Mouse (Mus musculus): ENCODE data around the gene Ctsf. TPM values are rescaled to one million over a fixed set of nuclear protein-coding genes. Genes with fewer than 3 reads are reported as not detected.

Gene Ctsf
- polyA plus RNA-seq, 1 experiment: 19.4 TPM

DNA sequence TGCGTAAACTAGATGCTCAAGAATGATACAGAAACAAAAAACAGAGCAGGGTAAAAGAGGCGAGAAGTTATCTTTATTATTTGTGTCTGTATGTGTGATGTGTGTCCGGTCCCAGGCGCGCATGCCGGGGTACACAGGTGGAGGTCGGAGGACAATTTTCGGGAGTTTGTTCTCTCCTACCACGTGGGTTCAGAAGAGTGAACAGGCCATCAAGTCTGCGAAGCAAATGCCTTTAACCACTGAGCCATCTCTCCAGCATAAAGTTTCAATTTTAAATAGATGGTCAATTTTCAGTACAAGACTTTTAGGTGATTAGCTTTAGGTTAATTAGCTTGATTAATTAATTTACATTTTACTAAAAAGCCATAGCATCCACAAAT, 24.4 kb downstream of the Ctsf start:
- Histone ChIP-seq H3K4me3 (replicated peaks; ENCODE audit: control insufficient read depth, low read depth, low read length) (peak overlapping the region; percentile 96), H3K27ac (ENCODE audit: control insufficient read depth, insufficient read depth, low read depth, low read length, poor library complexity) (no peak overlapping the region), H3K4me1 (ENCODE audit: control insufficient read depth, insufficient read depth, low read length) (peaks cover 1% of the 10 kb centered on the region; the same call in 1 of the 2 replicates)
- WGBS: 62% methylated on average over 10 of the region's 10 CpGs
- no peak for TF ChIP-seq POLR2A (IDR thresholded peaks at IDR 0.05; ENCODE audit: borderline replicate concordance, control insufficient read depth, low read depth, low read length)

DNA sequence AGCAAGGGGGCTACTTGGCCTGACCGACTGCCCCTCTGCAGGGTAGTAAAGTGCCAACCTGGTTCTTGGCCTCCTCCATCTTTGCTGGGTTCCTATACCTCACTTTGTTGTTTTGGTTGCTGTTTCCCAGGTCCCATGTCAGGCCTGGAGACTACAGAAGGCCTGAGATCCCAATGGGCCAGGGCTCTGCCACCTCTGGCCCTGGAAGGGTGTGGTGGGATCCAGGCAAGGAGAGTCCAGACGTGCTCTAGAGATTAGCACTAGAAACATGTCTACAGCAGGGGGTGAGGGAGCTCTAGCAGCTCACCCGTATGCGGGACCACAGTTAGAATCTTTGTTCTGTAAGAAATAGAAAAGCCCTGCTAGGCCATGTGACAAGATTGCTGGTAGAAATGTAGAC, 29.0 kb downstream of the Ctsf start:
- H3K4me1 ChIP-seq (ENCODE audit: control insufficient read depth, insufficient read depth, low read length): peaks cover 1% of the 10 kb centered on the region; the same call in 1 of the 2 replicates
- TF ChIP-seq POLR2A (IDR thresholded peaks at IDR 0.05; ENCODE audit: borderline replicate concordance, control insufficient read depth, low read depth, low read length) (no peak), CTCF (IDR thresholded peaks at IDR 0.05; ENCODE audit: control insufficient read depth, insufficient read depth, low read length) (no peak)
- H3K27ac ChIP-seq (ENCODE audit: control insufficient read depth, insufficient read depth, low read depth, low read length, poor library complexity): no peak overlapping the region
- no peak overlapping the region for H3K4me3 ChIP-seq (replicated peaks; ENCODE audit: control insufficient read depth, low read depth, low read length)
- WGBS: 78% methylated on average over 4 of the region's 4 CpGs

DNA sequence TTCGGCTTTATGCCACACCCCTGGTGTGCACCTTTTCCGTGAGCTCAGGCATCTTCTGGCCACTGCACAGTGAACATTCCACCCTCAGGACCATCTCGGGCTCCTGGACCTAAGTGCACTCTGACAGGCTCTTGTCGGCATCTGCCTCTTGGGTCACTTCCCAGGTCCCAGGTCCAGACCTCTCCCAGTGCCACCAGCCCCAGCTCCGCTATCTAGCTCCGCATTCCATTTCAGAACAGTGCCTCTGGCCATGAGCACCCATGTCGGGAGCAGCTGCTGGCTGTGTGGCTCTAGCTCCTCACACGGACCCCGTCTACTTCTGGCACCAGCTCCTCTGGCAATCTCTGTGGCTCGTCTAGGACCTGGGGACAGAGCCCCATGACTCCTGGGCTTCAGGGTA, 34.9 kb downstream of the Ctsf start:
- H3K4me1 ChIP-seq (ENCODE audit: control insufficient read depth, insufficient read depth, low read length): no peaks in the 10 kb centered on the region
- WGBS: 86% methylated on average over 10 of the region's 10 CpGs
- TF ChIP-seq CTCF (IDR thresholded peaks at IDR 0.05; ENCODE audit: control insufficient read depth, insufficient read depth, low read length): no peak
- no peak for TF ChIP-seq POLR2A (IDR thresholded peaks at IDR 0.05; ENCODE audit: borderline replicate concordance, control insufficient read depth, low read depth, low read length)
- no peak overlapping the region; the same call in 1 of the 2 replicates for H3K27ac ChIP-seq (ENCODE audit: control insufficient read depth, insufficient read depth, low read depth, low read length, poor library complexity)
- no peak overlapping the region for H3K4me3 ChIP-seq (replicated peaks; ENCODE audit: control insufficient read depth, low read depth, low read length)

DNA sequence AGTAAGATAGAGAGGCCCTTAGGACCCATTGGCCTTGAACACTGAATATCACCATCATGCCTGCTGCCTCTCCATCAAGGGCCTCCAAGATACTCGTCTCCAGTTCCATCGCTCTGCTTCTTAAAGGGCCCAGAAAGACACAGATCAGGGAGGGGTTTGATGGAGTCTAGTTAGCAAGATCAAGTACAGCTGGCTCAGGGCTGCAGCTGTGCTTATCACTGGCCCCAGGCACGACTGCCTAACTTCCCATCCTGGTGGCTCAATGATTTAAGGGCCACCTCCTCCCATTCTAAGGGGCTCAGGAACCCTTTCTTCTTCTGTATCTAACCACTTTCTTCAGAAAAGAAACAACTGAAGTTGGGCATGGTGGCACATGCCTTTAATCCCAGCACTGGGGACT, 36.9 kb downstream of the Ctsf start:
- 51% methylated on average over 3 of the region's 3 CpGs for WGBS
- TF ChIP-seq CTCF (IDR thresholded peaks at IDR 0.05; ENCODE audit: control insufficient read depth, insufficient read depth, low read length): no peak
- TF ChIP-seq POLR2A (IDR thresholded peaks at IDR 0.05; ENCODE audit: borderline replicate concordance, control insufficient read depth, low read depth, low read length): no peak
- no peak overlapping the region for H3K27ac ChIP-seq (ENCODE audit: control insufficient read depth, insufficient read depth, low read depth, low read length, poor library complexity)

DNA sequence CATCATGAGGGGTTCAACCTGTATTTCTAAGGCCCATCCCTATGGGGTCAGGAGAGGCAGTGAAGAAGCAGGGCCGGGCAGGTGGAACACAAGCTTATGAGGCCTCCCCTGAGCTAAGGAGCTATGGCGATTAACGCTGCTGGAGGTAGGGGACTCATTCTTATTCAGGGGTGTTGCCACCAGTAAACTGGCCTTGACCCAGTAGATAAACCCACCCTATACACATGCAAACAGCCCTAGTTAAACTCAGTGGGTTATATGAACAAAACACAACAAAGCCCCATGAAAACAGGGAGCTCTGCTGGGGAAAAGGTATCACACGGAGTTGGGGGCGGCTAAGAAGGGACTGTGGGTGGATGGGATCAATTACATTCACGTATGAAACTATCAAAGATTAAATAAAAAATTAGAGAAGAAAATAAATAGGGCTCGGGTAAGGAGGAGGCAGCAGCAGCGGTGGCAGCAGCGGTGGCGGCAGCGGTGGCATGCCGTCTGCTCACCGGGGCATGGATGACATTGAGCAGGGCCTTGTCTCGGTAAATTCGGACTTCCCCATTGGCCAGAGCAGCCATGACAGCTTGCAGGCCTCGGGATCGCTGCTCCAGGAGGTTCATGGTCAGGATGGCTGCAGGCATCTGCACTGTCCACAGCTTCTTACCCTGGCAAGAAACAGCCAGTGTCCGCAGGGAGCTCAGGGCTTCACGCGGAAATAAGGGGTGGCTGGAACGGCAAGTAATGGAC, 42.0 kb downstream of the Ctsf start:
- Histone ChIP-seq H3K4me1 (ENCODE audit: control insufficient read depth, insufficient read depth, low read length) (no peaks in the 10 kb centered on the region), H3K27ac (ENCODE audit: control insufficient read depth, insufficient read depth, low read depth, low read length, poor library complexity) (no peak overlapping the region), H3K4me3 (replicated peaks; ENCODE audit: control insufficient read depth, low read depth, low read length) (no peak overlapping the region)
- TF ChIP-seq POLR2A (IDR thresholded peaks at IDR 0.05; ENCODE audit: borderline replicate concordance, control insufficient read depth, low read depth, low read length) (no peak), CTCF (IDR thresholded peaks at IDR 0.05; ENCODE audit: control insufficient read depth, insufficient read depth, low read length) (no peak)
- WGBS: 82% methylated on average over 21 of the region's 21 CpGs

More for the DNA sequence above, 36.9 kb downstream of the Ctsf start:
- Histone ChIP-seq H3K4me1 (ENCODE audit: control insufficient read depth, insufficient read depth, low read length) (no peaks in the 10 kb centered on the region), H3K4me3 (replicated peaks; ENCODE audit: control insufficient read depth, low read depth, low read length) (no peak overlapping the region)

DNA sequence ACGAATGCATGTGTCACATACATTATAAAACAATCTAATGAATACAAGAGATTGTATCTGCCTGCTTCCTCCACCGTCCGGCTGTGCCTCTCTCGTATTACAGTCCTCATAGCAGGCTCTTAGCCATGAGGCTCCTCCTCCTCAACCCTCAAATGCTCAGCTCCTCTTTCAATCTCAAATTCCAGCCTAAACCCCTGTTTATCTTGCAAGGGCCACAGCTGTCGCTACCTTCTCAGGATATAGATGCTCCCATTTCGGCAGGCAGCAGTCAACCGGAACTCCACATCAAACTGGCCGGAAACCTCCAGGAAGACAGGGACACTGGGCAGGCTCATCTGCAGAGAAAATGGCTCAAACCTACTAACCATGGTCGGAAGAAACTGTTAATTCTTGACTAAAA, 44.0 kb downstream of the Ctsf start:
- 78% methylated on average over 9 of the region's 9 CpGs for whole genome bisulfite sequencing
- Histone ChIP-seq H3K27ac (ENCODE audit: control insufficient read depth, insufficient read depth, low read depth, low read length, poor library complexity) (no peak overlapping the region), H3K4me1 (ENCODE audit: control insufficient read depth, insufficient read depth, low read length) (no peaks in the 10 kb centered on the region), H3K4me3 (replicated peaks; ENCODE audit: control insufficient read depth, low read depth, low read length) (no peak overlapping the region)
- TF ChIP-seq POLR2A (IDR thresholded peaks at IDR 0.05; ENCODE audit: borderline replicate concordance, control insufficient read depth, low read depth, low read length): no peak
- TF ChIP-seq CTCF (IDR thresholded peaks at IDR 0.05; ENCODE audit: control insufficient read depth, insufficient read depth, low read length): no peak

DNA sequence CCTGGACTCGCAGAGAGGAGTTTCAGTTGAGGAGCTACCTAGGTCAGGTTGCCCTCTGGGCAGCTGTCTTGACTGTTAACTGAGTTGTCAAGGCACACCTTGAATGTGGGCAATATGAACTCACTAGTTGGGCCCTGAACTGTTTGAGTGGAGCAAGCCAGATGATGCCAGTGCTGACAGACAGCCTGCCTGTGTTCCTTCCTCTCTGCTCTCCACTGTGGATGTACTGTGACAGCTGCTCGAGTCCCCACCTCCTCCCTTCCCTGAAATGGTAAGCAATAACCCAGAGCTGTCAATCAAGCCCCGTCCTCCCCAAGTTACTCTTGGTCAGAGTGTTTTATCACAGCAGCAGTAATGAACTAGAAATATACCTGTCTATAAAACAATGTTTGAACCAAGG, 45.0 kb downstream of the Ctsf start:
- H3K4me3 ChIP-seq (replicated peaks; ENCODE audit: control insufficient read depth, low read depth, low read length): no peak overlapping the region
- 54% methylated on average over 3 of the region's 3 CpGs for WGBS
- H3K27ac ChIP-seq (ENCODE audit: control insufficient read depth, insufficient read depth, low read depth, low read length, poor library complexity): no peak overlapping the region
- no peaks in the 10 kb centered on the region for H3K4me1 ChIP-seq (ENCODE audit: control insufficient read depth, insufficient read depth, low read length)
- no peak for TF ChIP-seq POLR2A (IDR thresholded peaks at IDR 0.05; ENCODE audit: borderline replicate concordance, control insufficient read depth, low read depth, low read length)
- no peak for TF ChIP-seq CTCF (IDR thresholded peaks at IDR 0.05; ENCODE audit: control insufficient read depth, insufficient read depth, low read length)

DNA sequence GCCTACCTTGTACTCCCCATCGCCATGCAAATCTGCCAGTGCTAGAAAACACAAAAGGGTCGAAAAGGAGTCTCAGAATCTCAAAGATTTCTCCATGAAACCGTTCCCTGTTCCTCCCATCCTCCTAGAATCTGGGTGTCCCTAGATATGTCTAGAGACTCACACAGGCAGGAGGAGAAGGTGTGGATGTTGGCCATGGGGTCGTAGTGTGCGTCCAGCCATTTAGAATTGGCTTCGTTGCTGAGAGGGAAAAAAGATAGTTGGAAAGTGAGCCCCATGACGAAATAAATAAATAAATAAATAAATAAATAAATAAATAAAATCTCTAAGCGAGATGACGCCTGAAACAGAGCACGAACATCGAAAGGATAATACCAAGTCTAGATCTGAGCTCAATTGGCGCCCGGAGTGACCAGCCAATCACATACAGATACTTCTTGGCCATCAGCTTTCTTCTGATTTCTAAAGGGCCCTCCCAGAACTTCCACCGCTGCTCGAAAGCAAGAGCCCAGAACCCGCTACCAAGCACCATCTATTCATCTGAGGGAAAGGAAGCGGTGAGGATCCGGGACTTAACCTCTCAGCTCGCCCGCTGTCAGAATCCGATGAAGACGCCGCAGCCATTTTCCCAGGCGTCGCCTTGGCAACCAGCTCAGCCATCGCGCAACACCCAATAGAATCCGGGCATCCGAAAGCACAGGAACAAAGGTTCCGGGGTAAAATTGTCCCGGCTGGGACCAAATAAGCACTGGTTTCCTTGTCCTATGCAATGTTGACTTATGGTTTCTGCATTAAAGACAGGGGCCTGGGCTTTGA, 51.3 kb downstream of the Ctsf start, which contains the start of gene Bbs1:
Gene Bbs1, minus strand, starts transcription at position 650 of the 816 bp plus-strand sequence.
- Histone ChIP-seq H3K27ac (ENCODE audit: control insufficient read depth, insufficient read depth, low read depth, low read length, poor library complexity) (no peak within 1 kb of the TSS), H3K4me3 (replicated peaks; ENCODE audit: control insufficient read depth, low read depth, low read length) (peak within 1 kb of the TSS; percentile 69), H3K4me1 (ENCODE audit: control insufficient read depth, insufficient read depth, low read length) (no peaks in the 10 kb centered on the region; the same call in 1 of the 2 replicates)
- no peak; the same call in 1 of the 2 replicates for TF ChIP-seq POLR2A (IDR thresholded peaks at IDR 0.05; ENCODE audit: borderline replicate concordance, control insufficient read depth, low read depth, low read length)
- no peak for TF ChIP-seq CTCF (IDR thresholded peaks at IDR 0.05; ENCODE audit: control insufficient read depth, insufficient read depth, low read length)
- 10% methylated on average over 31 of the region's 31 CpGs for WGBS
